10 mouse cellular contexts compared by ENCODE assay signal in genomic region chr4:130167321-130167720, GRCm38 (mm10). TPM values are rescaled to one million over a fixed set of nuclear protein-coding genes. Genes with fewer than 3 reads are reported as not detected.
A peak's percentile ranks its signal among the peaks of the same experiment; 100 is the strongest.
DNase-seq lines count a peak whose midpoint lies in the region; ATAC-seq lines count a peak whose summit lies in the region.
"Had no signal": no experiment of that assay in that cellular context is flagged by ENCODE, and none has a peak within 500 bp of the region (broad histone marks: within the 10 kb centered on the region; RNA-seq: fewer than 3 reads in every experiment).

No protein-coding gene starts in this region.

- no peak overlapping the region for H3K4me3 ChIP-seq in kidney, embryonic 14.5 days (ENCODE audit: low read length)
- H3K4me3 ChIP-seq in embryonic facial prominence, embryonic 15.5 days (replicated peaks) = no peak overlapping the region
- no peak overlapping the region for H3K4me3 ChIP-seq in hindbrain, embryonic 16.5 days (ENCODE audit: low read length)
- 0 out of 2 replicates have a peak overlapping the region, but pooled peaks have one; percentile 5 for H3K4me3 ChIP-seq in midbrain, embryonic 15.5 days

- no peak overlapping the region for H3K9ac ChIP-seq in kidney, embryonic 14.5 days (ENCODE audit: low read depth, low read length)
- no peak overlapping the region for H3K9ac ChIP-seq in embryonic facial prominence, embryonic 15.5 days
- no peak overlapping the region for H3K9ac ChIP-seq in hindbrain, embryonic 16.5 days (ENCODE audit: low read depth, low read length)
- no peak overlapping the region for H3K9ac ChIP-seq in midbrain, embryonic 15.5 days

- H3K4me1 ChIP-seq in kidney, embryonic 14.5 days (ENCODE audit: control insufficient read depth, insufficient read depth, low read length) = peaks cover 36% of the 10 kb centered on the region
- peaks cover 47% of the 10 kb centered on the region for H3K4me1 ChIP-seq in embryonic facial prominence, embryonic 15.5 days
- peaks cover 8% of the 10 kb centered on the region for H3K4me1 ChIP-seq in hindbrain, embryonic 16.5 days (ENCODE audit: control insufficient read depth, insufficient read depth, low read depth, low read length)
- H3K4me1 ChIP-seq in midbrain, embryonic 15.5 days = peaks cover 20% of the 10 kb centered on the region

- no peak overlapping the region for H3K27ac ChIP-seq in kidney, embryonic 14.5 days (ENCODE audit: low read depth, low read length)
- no peak overlapping the region for H3K27ac ChIP-seq in embryonic facial prominence, embryonic 15.5 days (replicated peaks)
- no peak overlapping the region for H3K27ac ChIP-seq in hindbrain, embryonic 16.5 days (ENCODE audit: low read depth, low read length)
- H3K27ac ChIP-seq in midbrain, embryonic 15.5 days = no peak overlapping the region

- 63% methylated on average over 22 of the region's 22 CpGs for WGBS in kidney, embryonic 14.5 days
- 63% methylated on average over 22 of the region's 22 CpGs for WGBS in embryonic facial prominence, embryonic 15.5 days
- WGBS in hindbrain, embryonic 16.5 days = 55% methylated on average over 22 of the region's 22 CpGs
- 57% methylated on average over 22 of the region's 22 CpGs for WGBS in midbrain, embryonic 15.5 days

- H3K36me3 ChIP-seq in kidney, embryonic 14.5 days (ENCODE audit: control insufficient read depth, insufficient read depth, low read length) = no peaks in the 10 kb centered on the region
- H3K36me3 ChIP-seq in embryonic facial prominence, embryonic 15.5 days = no peaks in the 10 kb centered on the region
- H3K36me3 ChIP-seq in hindbrain, embryonic 16.5 days (ENCODE audit: control insufficient read depth, insufficient read depth, low read length) = no peaks in the 10 kb centered on the region
- H3K36me3 ChIP-seq in midbrain, embryonic 15.5 days (replicated peaks) = no peaks in the 10 kb centered on the region

- no peaks in the 10 kb centered on the region for H3K9me3 ChIP-seq in kidney, embryonic 14.5 days (ENCODE audit: control insufficient read depth, low read length)
- H3K9me3 ChIP-seq in embryonic facial prominence, embryonic 15.5 days (replicated peaks) = no peaks in the 10 kb centered on the region
- no peaks in the 10 kb centered on the region for H3K9me3 ChIP-seq in hindbrain, embryonic 16.5 days (ENCODE audit: control insufficient read depth, low read length)
- no peaks in the 10 kb centered on the region for H3K9me3 ChIP-seq in midbrain, embryonic 15.5 days

- 0 out of 2 replicates have a peak, but pooled peaks cover 3% of the 10 kb centered on the region for H3K27me3 ChIP-seq in kidney, embryonic 14.5 days (ENCODE audit: control insufficient read depth, insufficient read depth, low read length)
- H3K27me3 ChIP-seq in embryonic facial prominence, embryonic 15.5 days = peaks cover 20% of the 10 kb centered on the region
- H3K27me3 ChIP-seq in hindbrain, embryonic 16.5 days (replicated peaks; ENCODE audit: control insufficient read depth, insufficient read depth, low read length) = peaks cover 13% of the 10 kb centered on the region
- H3K27me3 ChIP-seq in midbrain, embryonic 15.5 days (replicated peaks) = peaks cover 19% of the 10 kb centered on the region

- DNase-seq in kidney, postnatal 10 days = no peak
- no peak for DNase-seq in layer of hippocampus, adult 9-11 months
- no peak for DNase-seq in gastrocnemius, postnatal 25 days
- DNase-seq: gastrocnemius, postnatal 36 days; right cerebral cortex, postnatal 25 days had no signal

- no peak for ATAC-seq in kidney, embryonic 14.5 days (ENCODE audit: low FRiP score, low TSS enrichment)
- ATAC-seq in embryonic facial prominence, embryonic 15.5 days (ENCODE audit: insufficient number of reproducible peaks, low FRiP score, low TSS enrichment, low read depth) = no peak
- ATAC-seq in hindbrain, embryonic 16.5 days = no peak
- no peak for ATAC-seq in midbrain, embryonic 15.5 days (replicated peaks)
- ATAC-seq in erythroid progenitor cell, adult 5-6 weeks (replicated peaks; ENCODE audit: low FRiP score, poor library complexity, severe bottlenecking) = no peak

- H3K4me2 ChIP-seq in kidney, embryonic 14.5 days (replicated peaks; ENCODE audit: low read depth, low read length) = peak overlapping the region; percentile 18; the same call in 1 of the 2 replicates
- peak overlapping the region; percentile 32; the same call in 1 of the 2 replicates for H3K4me2 ChIP-seq in embryonic facial prominence, embryonic 15.5 days (replicated peaks)
- H3K4me2 ChIP-seq in hindbrain, embryonic 16.5 days (ENCODE audit: low read length) = peak overlapping the region; percentile 37
- H3K4me2 ChIP-seq in midbrain, embryonic 15.5 days = peak overlapping the region; percentile 30

RNA-seq across cellular contexts. Expression of gene Tinagl1, which starts 7.6 kb away (rescaled TPM):
- polyA plus RNA-seq in kidney, embryonic 14.5 days (2014; fragmentation: Nextera tagmentation; extraction: Ambion mirVana) = 20.9 and 26.1 TPM in 2 replicates
- polyA plus RNA-seq in embryonic facial prominence, embryonic 15.5 days (2015; fragmentation: Nextera tagmentation; extraction: Ambion mirVana) = 26.5 and 27.4 TPM in 2 replicates
- 10.0 and 12.5 TPM in 2 replicates for polyA plus RNA-seq in hindbrain, embryonic 16.5 days (2015; fragmentation: Nextera tagmentation; extraction: Ambion mirVana)
- 5.1 and 6.4 TPM in 2 replicates for polyA plus RNA-seq in midbrain, embryonic 15.5 days (2015; fragmentation: Nextera tagmentation; extraction: Ambion mirVana)
- total RNA-seq in erythroid progenitor cell, adult 5-6 weeks (2015; ENCODE audit: low replicate concordance) = 199 and 217 TPM in 2 replicates
- total RNA-seq in erythroid progenitor cell, adult 5-6 weeks (2017; ENCODE audit: low replicate concordance) = 249 and 265 TPM in 2 replicates
- total RNA-seq in gastrocnemius, postnatal 25 days (2021) = 10 to 100 TPM; 23.7 to 31.5 TPM

RNA-seq across cellular contexts. Expression of gene Hcrtr1, which starts 28.2 kb away (rescaled TPM):
- polyA plus RNA-seq in kidney, embryonic 14.5 days (2014; fragmentation: Nextera tagmentation; extraction: Ambion mirVana) = not detected in 2 replicates
- 0.16 TPM in 1 of 2 replicates, not detected in the other for polyA plus RNA-seq in embryonic facial prominence, embryonic 15.5 days (2015; fragmentation: Nextera tagmentation; extraction: Ambion mirVana)
- 5.7 and 8.6 TPM in 2 replicates for polyA plus RNA-seq in hindbrain, embryonic 16.5 days (2015; fragmentation: Nextera tagmentation; extraction: Ambion mirVana)
- polyA plus RNA-seq in midbrain, embryonic 15.5 days (2015; fragmentation: Nextera tagmentation; extraction: Ambion mirVana) = 3.3 and 3.6 TPM in 2 replicates
- total RNA-seq in erythroid progenitor cell, adult 5-6 weeks (2015; ENCODE audit: low replicate concordance) = not detected in 2 replicates
- total RNA-seq in erythroid progenitor cell, adult 5-6 weeks (2017; ENCODE audit: low replicate concordance) = not detected in 2 replicates
- not detected for total RNA-seq in gastrocnemius, postnatal 25 days (2021)
- total RNA-seq: gastrocnemius, postnatal 36 days had no signal

RNA-seq across cellular contexts. Expression of gene Gm853, which starts 54.9 kb away (rescaled TPM):
- not detected in 2 replicates for polyA plus RNA-seq in kidney, embryonic 14.5 days (2014; fragmentation: Nextera tagmentation; extraction: Ambion mirVana)
- not detected in 2 replicates for polyA plus RNA-seq in embryonic facial prominence, embryonic 15.5 days (2015; fragmentation: Nextera tagmentation; extraction: Ambion mirVana)
- polyA plus RNA-seq in hindbrain, embryonic 16.5 days (2015; fragmentation: Nextera tagmentation; extraction: Ambion mirVana) = 1.3 and 1.4 TPM in 2 replicates
- polyA plus RNA-seq in midbrain, embryonic 15.5 days (2015; fragmentation: Nextera tagmentation; extraction: Ambion mirVana) = 0.06 and 0.08 TPM in 2 replicates
- total RNA-seq in erythroid progenitor cell, adult 5-6 weeks (2015; ENCODE audit: low replicate concordance) = not detected in 2 replicates
- not detected in 2 replicates for total RNA-seq in erythroid progenitor cell, adult 5-6 weeks (2017; ENCODE audit: low replicate concordance)
- not detected for total RNA-seq in gastrocnemius, postnatal 25 days (2021)
- total RNA-seq: gastrocnemius, postnatal 36 days had no signal
